Mouse (Mus musculus): ENCODE results near the gene Slc6a19.
"Not testable (repeated sequence)": the region's sequence is repeated elsewhere in the genome, so short reads cannot be mapped to it uniquely, and the experiment has no call there.

Gene Slc6a19

DNA sequence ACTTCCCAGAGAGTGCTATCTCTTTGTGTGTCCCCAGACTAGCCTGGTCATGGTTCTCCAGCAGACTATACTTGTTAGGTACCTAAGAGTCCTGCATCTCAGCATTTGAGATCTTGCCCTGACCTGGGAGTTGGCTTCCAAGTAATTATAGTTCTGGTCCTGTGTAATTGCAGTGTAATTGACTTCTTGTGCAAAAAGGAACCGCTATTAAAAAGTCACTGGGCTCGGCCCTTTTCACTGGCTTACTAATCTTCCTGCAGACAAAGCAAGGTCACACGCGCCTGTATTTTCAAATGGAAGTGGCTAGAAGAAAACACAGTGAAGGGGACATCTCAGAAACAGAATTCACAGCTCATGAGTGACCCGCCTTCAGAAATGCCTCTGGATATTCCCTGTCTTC, 7.1 kb upstream of the Slc6a19 start:
- DNase-seq: no peak

GRCm38 (mm10) chr13:73711221-73711620, 6.6 kb upstream of the Slc6a19 start:
- DNase-seq: peak; percentile 83

- DNase-seq: peak; percentile 79
These were observed 4.8 kb upstream of the Slc6a19 start for GRCm38 (mm10) chr13:73709491-73709890.

GRCm38 (mm10) chr13:73703486-73703885, 1.2 kb downstream of the Slc6a19 start:
- not testable (repeated sequence) for DNase-seq

DNA sequence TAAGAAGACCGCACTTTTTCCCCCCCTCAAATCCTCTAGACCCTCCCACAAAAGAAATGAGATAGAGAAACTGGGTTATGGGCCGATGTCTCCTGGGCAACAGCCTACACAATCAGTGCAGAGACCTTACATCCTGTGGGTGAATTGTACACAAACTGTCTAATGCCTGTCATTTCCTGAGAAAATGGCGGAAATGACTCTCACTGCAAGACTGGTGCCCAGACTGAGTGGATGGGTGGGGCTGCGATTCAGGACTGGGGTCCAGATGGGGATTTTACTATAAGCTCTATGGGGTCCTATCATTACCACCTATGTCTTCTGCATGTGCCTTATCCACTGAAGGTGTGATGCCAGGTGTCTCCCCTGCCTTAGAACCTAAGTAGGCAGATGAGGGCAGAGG, 1.9 kb downstream of the Slc6a19 start:
- no peak for DNase-seq

DNA sequence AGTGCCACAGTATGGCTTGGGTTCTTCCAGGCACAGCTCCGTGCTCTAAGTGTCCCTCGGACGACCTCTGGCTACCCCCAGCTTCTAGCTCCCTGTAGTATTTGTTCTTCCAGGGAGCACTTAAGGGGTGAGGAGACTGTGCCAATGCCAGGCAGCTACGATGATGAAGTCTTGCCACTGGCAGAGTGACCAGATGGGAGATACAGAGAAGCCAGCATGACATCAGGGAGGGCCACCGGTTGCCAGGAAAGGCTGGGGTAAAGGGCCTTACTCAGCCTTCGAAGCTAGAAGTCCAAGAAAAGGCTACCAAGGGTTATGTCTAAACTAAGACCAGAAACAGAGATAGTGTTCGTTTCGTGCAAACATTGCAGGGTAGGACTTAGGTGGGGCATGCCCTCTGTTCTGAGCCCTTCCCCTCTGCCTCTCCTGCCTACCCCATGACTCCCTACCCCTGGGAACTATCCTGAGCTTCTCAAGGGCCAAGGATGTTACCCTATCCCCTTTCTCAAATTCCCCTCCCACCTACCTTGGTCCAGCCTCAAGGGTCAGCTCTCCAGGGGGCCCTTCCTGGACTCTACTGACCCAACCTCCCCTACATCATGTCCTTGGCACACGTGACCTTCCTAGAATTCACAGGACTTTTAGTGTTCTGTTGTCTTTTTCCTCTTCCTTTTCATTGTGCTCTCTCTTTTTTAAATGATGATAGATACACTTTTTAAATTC, 3.3 kb downstream of the Slc6a19 start:
- no peak for DNase-seq

- DNase-seq: peak; percentile 84
These were observed 4.1 kb downstream of the Slc6a19 start for GRCm38 (mm10) chr13:73700554-73700953.

DNA sequence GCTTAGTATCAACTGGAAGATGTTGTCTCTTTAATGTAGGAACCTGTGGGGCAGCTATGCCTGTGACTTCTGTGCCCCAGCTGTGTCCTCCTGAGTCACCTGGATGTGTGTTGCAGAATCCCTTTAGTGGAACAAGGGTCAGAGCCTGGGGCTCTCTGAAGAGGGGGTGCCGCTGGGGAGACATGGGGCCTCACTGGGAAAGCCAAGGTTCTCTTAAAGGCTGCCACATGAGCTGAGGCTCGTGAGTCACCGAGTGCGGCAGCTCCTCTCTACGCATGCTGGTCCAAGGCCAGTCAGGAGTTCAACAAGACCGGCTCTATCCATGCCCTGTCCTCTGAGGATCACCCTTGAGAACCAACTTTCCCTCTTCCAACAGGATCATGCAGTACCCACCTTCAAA, 5.0 kb downstream of the Slc6a19 start:
- DNase-seq: no peak

GRCm38 (mm10) chr13:73696529-73696928, 8.1 kb downstream of the Slc6a19 start:
- no peak for DNase-seq

DNA sequence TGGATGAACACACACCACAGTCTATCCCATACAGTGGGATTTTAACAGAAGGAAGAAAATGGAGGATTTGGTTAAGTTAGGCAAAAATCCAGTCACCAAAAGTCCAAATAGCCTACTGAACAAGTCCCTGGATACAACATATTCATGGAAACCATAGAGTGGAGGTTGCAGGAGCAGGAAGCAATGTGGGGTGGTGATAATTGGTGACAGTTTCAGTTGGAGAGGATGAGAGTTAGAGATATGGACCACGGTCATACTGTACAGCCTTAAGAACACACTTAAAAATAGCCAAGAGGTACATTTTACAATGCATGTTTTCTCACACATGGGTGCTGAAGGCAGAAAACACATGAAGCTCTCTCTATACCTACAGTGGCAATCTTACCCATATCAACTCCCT, 9.7 kb downstream of the Slc6a19 start:
- no peak for DNase-seq

- no peak for DNase-seq
These were observed 11.3 kb downstream of the Slc6a19 start for GRCm38 (mm10) chr13:73693333-73693732.

DNA sequence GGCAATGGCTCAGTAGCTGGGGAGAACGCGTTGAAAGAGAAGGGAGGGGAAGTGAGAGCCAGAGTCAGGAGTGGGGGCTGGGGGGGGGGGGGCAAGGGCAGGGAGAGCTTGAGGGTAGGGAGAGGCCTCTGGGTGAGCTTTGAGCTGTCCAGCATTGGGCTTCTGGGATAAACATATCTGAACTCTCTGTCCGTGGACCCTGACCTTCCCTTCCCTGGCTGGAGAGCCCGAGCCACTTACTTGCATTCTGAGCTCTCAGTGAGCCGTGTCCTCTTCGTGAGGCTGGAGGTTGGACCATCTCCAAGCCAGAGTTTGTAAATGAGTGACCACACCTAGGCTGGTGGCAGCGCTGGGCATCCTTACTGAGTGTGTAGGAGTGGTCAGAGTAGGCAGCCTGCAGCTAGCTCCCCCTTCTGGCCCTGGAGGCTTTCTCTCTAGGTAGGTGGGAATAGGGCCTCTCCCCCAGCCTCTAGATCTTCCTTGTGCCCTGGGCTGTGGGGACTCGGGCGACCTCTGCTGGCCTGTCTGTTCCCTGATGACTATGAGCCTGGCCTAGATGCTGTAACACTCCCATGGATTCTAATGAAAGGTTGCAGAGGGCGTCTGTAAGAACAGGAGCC, 12.3 kb downstream of the Slc6a19 start:
- DNase-seq: peak; percentile 99

GRCm38 (mm10) chr13:73688934-73689333, 15.7 kb downstream of the Slc6a19 start:
- no peak for DNase-seq

DNA sequence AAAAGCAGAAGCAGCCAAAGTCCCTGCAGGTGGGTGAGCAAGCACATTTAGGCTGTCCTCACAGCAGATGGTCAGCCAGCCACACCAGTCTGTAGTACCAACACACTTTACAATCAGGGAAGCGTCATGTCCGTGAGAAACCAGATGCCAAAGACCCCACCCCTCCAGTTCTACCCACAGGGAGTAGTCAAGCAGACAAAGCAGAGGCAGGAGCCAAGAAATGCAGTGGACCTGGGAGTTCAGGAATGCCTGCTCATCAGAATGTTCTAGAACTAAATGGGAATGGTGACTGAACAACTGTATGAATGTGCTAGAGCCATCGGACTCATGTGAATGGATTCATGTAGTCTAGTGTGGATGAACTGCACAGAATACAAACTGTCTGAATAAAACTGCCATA, 17.1 kb downstream of the Slc6a19 start:
- DNase-seq: peak; percentile 62

DNA sequence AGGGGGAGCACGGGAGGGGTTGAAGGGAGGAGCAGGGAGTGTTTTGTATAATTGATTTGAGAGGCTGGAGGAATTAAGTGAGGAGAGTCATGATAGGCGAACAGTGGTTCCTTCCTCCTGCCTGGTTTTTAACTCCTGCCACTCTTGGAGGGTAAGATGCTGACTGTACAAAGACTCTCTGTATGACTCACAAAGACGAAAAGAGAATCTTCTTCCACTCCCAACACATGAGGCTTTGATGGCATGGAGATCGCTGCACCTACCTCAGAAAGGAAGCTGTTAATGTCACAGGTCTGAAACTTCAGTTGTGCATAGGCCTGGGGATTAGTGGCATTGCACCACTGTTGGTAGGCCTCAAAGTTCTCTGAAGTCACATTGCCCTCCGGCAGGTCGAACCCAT, 19.2 kb downstream of the Slc6a19 start:
- no peak for DNase-seq

GRCm38 (mm10) chr13:73684412-73684811, 20.3 kb downstream of the Slc6a19 start:
- DNase-seq: peak; percentile 35

GRCm38 (mm10) chr13:73683682-73684081, 21.0 kb downstream of the Slc6a19 start:
- DNase-seq: peak; percentile 67

DNA sequence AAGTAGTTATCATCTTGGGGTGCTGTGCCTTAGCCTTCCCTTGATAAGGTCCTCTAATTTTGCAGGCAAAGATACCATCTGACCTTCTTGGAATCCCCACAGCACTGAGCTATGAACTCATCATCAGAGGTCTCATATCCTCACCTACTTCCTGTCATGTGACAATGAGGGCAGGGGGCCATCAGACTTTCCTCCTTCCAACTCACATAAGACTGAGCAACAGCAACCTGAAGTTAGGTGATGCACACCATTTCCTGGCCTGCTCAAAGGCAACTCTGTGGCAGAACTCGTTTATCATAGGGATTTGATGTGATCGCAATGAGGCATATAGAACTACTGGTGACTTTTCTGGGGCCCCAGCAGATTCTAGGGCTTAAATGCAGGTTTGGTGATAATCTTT, 22.4 kb downstream of the Slc6a19 start:
- no peak for DNase-seq

DNA sequence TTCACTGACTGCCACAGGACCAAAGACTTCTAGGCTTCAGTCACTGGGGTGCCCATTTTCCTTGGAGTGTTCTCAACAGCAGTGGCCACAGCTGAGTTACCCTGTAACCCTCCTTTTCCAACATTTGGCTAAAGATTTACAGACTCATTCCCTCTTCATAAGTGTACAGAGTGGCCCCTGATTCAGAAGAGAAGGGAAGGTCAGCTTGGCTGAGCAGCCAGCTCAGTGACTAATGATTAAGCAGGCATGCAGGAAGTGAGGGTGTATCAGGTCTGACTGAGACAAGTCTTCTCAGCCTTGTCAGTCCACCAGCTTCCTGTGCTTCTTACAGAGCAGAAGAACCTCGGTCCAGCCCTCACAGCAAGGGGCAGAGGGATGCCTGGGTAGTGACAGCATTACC, 24.3 kb downstream of the Slc6a19 start:
- peak; percentile 90 for DNase-seq

- peak; percentile 69 for DNase-seq
These were observed 25.4 kb downstream of the Slc6a19 start for GRCm38 (mm10) chr13:73679311-73679710.

DNA sequence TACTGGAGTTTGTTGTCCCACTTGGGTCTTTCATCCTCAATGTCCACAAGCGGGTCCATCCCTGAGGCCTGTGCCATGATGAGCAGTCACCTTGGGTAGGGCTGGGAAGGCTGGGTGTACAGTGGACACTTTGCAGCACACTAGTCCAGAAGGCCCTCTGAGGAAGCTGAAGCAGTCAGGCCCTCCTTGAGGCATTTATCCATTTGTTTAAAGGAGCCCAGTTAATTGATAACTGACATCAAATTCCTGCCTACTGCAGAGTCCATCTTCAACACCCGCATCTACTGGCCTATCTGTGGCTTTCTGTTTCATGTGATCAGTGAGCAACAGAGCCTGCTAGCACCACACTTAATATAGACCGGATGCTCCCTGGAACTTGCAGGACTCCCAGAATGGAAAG, 26.8 kb downstream of the Slc6a19 start, which contains the start of gene Slc6a18:
Slc6a18 (minus strand) TSS at position 171 of the 400 bp plus-strand sequence.
- DNase-seq: peak; percentile 69

GRCm38 (mm10) chr13:73675161-73675560, 29.5 kb downstream of the Slc6a19 start:
- peak; percentile 71 for DNase-seq

DNA sequence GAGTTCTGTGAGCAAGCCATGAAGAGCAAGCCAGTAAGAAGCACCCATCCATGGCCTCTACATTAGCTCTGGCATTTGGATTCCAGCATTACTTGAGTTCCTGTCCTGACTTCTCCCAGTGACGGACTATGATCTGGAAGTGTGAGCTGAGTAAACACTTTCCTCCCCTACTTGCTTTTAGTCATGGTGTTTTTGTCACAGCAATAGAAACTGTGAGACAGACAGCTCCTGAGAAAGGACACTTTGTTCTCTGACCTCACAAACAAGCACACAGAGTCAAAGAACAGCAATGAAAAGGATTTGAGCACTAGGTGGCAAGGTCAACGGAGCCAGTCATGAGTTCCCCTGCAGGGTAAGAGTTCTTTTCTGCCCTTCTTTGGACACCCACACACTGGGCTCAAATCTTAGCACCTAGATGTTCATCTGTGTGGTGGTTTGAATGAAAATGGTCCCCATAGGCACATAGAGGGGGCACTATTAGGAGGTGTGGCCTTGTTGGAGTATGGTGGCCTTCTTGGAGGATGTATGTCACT, 44.4 kb downstream of the Slc6a19 start:
- no peak for DNase-seq

GRCm38 (mm10) chr13:73658953-73659352, 45.7 kb downstream of the Slc6a19 start:
- DNase-seq: no peak

Data from kidney, adult 11 months (tissue).